Mouse (Mus musculus) CD4-positive, CD25-positive, alpha-beta regulatory T cell, adult 2 months (primary cell): ENCODE measurements around the gene Adgrl1.

Experiments used
- DNase-seq: peaks from one replicate; pipeline ENCODE4 v3.0.0-alpha.2; 2012; ENCODE audit warnings: low read depth, low spot score

Adgrl1 gene

GRCm38 (mm10) chr8:83901566-83902485 lies 1.9 kb downstream of the Adgrl1 start:
- DNase-seq: no peak

- peak; percentile 38 for DNase-seq
Measured at GRCm38 (mm10) chr8:83902961-83903666, 3.2 kb downstream of the Adgrl1 start.

- no peak for DNase-seq
Measured at GRCm38 (mm10) chr8:83908583-83908982, 8.7 kb downstream of the Adgrl1 start.

GRCm38 (mm10) chr8:83909311-83909710 lies 9.4 kb downstream of the Adgrl1 start:
- no peak for DNase-seq

GRCm38 (mm10) chr8:83911809-83912731 lies 12.2 kb downstream of the Adgrl1 start:
- DNase-seq: no peak

GRCm38 (mm10) chr8:83914232-83914631 lies 14.3 kb downstream of the Adgrl1 start:
- no peak for DNase-seq

- DNase-seq: no peak
Measured at GRCm38 (mm10) chr8:83914860-83915259, 15.0 kb downstream of the Adgrl1 start.

- no peak for DNase-seq
Measured at GRCm38 (mm10) chr8:83916015-83916414, 16.1 kb downstream of the Adgrl1 start.

- no peak for DNase-seq
Measured at GRCm38 (mm10) chr8:83917566-83917965, 17.7 kb downstream of the Adgrl1 start.

- peak; percentile 86 for DNase-seq
Measured at GRCm38 (mm10) chr8:83921558-83921957, 21.7 kb downstream of the Adgrl1 start.

GRCm38 (mm10) chr8:83922727-83923126 lies 22.8 kb downstream of the Adgrl1 start:
- no peak for DNase-seq

GRCm38 (mm10) chr8:83924585-83924984 lies 24.7 kb downstream of the Adgrl1 start:
- no peak for DNase-seq

GRCm38 (mm10) chr8:83926266-83926665 lies 26.4 kb downstream of the Adgrl1 start:
- DNase-seq: no peak

GRCm38 (mm10) chr8:83934222-83934621 lies 34.3 kb downstream of the Adgrl1 start:
- DNase-seq: no peak

- DNase-seq: no peak
Measured at GRCm38 (mm10) chr8:83934994-83935393, 35.1 kb downstream of the Adgrl1 start.

- no peak for DNase-seq
Measured at GRCm38 (mm10) chr8:83935435-83935834, 35.5 kb downstream of the Adgrl1 start.

- DNase-seq: no peak
Measured at GRCm38 (mm10) chr8:83937645-83938044, 37.7 kb downstream of the Adgrl1 start.

- no peak for DNase-seq
Measured at GRCm38 (mm10) chr8:83938330-83938729, 38.4 kb downstream of the Adgrl1 start.

- no peak for DNase-seq
Measured at GRCm38 (mm10) chr8:83941066-83941677, 41.3 kb downstream of the Adgrl1 start.

GRCm38 (mm10) chr8:83942446-83942845 lies 42.5 kb downstream of the Adgrl1 start:
- no peak for DNase-seq

- peak; percentile 32 for DNase-seq
Measured at GRCm38 (mm10) chr8:83945540-83945939, 45.6 kb downstream of the Adgrl1 start.
